Mouse (Mus musculus): Measurements from ENCODE around the gene Cox14. TPM values are rescaled to one million over a fixed set of nuclear protein-coding genes. Genes with fewer than 3 reads are reported as not detected.

Gene Cox14
- polyA plus RNA-seq (2014; fragmentation: Illumina TruSeq; extraction: RNeasy Lipid Tissue Mini Kit (QIAGEN cat#74804); ENCODE audit: low read depth, low replicate concordance), result 50.7 TPM

DNA sequence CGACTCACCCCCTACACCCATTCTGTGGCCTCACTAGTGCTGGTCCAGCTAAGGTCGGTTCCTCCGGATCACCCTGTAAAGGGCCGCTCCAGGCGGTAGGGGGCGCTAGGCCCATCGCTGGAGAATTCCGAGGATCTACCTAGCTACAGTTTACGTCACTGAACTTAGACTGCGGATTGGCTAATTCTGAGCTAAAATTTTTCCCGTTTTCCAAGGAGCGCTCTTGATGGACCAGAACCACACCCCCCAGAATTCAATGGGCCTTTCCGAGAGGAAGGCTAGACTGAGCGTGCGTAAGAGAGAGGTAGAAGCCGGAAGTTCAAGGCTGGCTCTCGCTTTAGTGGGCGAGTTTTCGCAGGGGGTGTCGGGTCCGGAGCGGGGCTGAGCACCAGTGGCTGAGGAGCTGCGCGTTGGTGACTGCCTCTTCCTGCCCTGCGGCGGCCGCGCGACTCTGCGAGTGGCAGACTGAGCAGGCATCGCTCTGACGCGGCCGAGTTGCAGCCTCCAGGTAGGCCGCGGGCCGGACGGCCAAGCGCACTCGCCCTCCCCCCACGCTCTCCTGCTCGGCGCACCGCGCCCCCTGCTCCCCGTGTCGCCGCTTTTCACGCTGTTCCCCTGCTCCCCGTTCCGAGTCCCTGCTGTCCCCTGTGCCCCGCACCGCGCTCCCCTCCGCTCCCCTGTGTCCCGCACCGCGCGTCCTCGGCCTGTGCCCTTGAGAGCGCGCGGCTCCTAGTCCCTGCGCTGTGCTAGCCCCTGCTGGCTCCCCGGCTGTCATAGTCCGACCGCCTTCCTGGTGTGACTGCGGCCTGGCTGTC lies at the start of gene Cox14:
TSS of gene Cox14 (plus strand) at position 278 of the 815 bp plus-strand sequence.

DNA sequence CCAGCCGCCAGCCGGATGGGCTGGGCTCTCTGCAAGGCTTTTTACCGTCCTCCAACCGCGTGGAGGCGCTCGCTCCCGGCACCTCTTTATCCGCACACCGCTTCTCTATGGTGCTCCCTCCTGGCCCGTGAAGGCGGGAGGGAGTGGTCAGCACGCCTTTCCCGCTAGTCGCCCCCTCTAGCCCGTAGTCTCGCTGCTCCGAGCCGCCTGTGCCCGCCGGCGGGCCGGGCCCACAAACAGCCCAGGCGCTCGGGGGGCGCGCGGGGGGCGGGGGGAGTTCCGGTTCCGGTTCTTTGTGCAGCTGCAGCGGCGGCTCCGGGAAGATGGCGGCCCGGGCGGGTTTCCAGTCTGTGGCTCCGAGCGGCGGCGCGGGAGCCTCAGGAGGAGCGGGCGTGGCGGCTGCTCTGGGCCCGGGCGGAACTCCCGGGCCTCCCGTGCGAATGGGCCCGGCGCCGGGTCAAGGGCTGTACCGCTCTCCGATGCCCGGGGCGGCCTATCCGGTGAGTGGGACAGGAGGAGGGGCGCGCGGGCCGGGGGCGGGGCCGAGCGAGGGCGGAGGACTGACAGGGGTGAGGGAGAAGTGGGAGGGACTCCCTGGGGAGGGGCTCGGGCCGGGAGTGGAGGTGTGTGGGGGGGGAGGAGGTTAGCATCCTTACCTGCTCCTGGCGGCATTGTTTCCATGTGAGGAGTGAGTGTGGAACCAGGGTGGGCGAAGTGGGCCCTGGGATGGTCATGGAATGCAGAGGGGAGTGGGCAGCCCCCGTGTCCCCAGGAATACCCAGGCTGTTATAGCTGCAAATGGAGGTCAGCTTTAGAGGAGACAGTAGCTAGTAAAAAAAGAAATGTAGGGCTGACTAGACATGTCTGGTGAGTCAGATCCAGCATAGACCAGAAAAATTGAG lies 23.2 kb upstream of the Cox14 start, which contains the start of gene Smarcd1:
TSS of gene Smarcd1 (plus strand) at position 131 of the 902 bp plus-strand sequence.

DNA sequence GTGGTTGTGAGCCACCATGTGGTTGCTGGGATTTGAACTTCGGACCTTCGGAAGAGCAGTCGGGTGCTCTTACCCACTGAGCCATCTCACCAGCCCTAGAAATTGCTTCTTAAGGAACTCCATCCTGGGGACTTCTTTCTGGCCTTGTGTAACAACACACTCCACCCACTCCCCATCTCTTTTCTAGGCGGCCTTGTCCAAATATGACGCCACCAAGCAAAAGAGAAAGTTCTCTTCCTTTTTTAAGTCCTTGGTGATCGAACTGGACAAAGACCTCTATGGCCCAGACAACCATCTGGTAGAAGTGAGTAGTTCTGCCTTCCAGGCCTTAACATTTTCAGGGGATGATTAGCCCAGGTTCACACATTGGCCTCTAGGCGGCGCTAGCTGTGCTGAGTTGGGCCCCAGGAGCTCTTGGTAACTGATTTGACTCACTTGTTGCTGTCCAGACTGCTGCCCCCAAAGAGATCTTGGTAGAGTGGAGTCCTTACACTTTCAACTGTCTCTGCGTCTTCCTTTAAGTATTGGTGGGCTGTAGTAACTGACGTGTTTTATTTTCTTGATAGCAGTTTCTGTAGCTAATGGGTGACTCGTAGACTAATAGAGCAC lies 19.9 kb upstream of the Cox14 start, which contains the start of gene Gm17349:
TSS of gene Gm17349 (minus strand) at position 51 of the 609 bp plus-strand sequence.

DNA sequence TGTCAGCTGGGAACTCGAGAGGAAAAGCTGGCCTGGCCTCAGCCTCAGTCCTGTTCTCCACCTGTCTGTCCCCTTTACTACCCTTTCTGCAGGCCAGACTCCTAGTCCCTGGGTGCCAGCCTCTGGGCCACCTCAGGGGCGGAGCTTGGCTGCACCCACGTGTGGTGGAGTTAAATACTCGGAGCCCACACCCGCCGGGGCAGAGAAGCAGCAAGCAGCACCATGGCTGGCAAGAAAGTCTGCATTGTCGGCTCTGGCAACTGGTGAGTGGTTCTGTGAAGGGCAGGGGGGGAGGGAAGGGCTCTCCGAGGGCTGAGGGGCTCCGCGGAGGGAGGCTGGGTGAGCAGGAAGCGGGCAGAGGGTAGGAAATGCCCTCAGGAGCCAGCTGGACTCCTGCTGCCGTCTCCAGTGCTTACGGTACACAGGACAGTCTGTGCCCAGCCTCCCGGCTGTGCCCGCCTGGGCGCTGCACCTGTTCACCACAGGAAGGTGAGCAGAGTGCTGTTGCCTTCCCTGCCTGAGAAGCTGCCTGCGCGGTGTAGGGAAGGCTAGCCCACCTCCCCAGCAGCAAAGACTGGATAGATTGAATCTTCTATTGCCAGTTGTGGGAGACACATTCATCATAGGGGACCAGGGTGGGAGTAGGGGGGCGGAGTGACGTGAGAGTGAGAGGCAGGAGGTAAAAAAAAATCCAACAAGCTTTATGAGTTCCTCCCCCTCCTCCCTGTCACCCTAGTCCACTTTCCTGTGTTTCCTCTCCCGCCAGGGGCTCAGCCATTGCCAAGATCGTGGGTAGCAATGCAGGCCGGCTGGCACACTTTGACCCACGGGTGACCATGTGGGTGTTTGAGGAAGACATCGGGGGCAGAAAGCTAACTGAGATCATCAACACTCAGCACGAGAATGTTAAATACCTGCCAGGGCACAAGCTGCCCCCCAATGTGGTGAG lies 7.8 kb upstream of the Cox14 start, which contains the start of gene Gpd1:
TSS of gene Gpd1 (plus strand) at position 130 of the 949 bp plus-strand sequence.

DNA sequence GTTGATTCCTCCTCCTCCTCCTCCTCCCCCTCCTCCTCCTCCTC lies 47.3 kb downstream of the Cox14 start, which contains the start of gene Cers5:
TSS of gene Cers5 (minus strand) at position 5 of the 44 bp plus-strand sequence.

Other genes with a start within 250 kb of the Cox14 start
- 2.4 TPM for gene Faim2, start 197.5 kb upstream of the Cox14 start, polyA plus RNA-seq (2014; fragmentation: Illumina TruSeq; extraction: RNeasy Lipid Tissue Mini Kit (QIAGEN cat#74804); ENCODE audit: low read depth, low replicate concordance)
- gene Aqp2, start 146.6 kb upstream of the Cox14 start, polyA plus RNA-seq (2014; fragmentation: Illumina TruSeq; extraction: RNeasy Lipid Tissue Mini Kit (QIAGEN cat#74804); ENCODE audit: low read depth, low replicate concordance), result not detected
- gene Aqp5, start 134.8 kb upstream of the Cox14 start, polyA plus RNA-seq (2014; fragmentation: Illumina TruSeq; extraction: RNeasy Lipid Tissue Mini Kit (QIAGEN cat#74804); ENCODE audit: low read depth, low replicate concordance), result not detected
- not detected for gene Aqp6, start 124.2 kb upstream of the Cox14 start, polyA plus RNA-seq (2014; fragmentation: Illumina TruSeq; extraction: RNeasy Lipid Tissue Mini Kit (QIAGEN cat#74804); ENCODE audit: low read depth, low replicate concordance)
- 6.4 TPM for gene Racgap1, start 74.0 kb upstream of the Cox14 start, polyA plus RNA-seq (2014; fragmentation: Illumina TruSeq; extraction: RNeasy Lipid Tissue Mini Kit (QIAGEN cat#74804); ENCODE audit: low read depth, low replicate concordance)
- gene Asic1, start 55.2 kb upstream of the Cox14 start, polyA plus RNA-seq (2014; fragmentation: Illumina TruSeq; extraction: RNeasy Lipid Tissue Mini Kit (QIAGEN cat#74804); ENCODE audit: low read depth, low replicate concordance), result 0.29 TPM
- 10.0 TPM for gene Smarcd1, start 23.5 kb upstream of the Cox14 start, polyA plus RNA-seq (2014; fragmentation: Illumina TruSeq; extraction: RNeasy Lipid Tissue Mini Kit (QIAGEN cat#74804); ENCODE audit: low read depth, low replicate concordance)
- not detected for gene Gm17349, start 20.1 kb upstream of the Cox14 start, polyA plus RNA-seq (2014; fragmentation: Illumina TruSeq; extraction: RNeasy Lipid Tissue Mini Kit (QIAGEN cat#74804); ENCODE audit: low read depth, low replicate concordance)
- 18.1 TPM for gene Gpd1, start 8.1 kb upstream of the Cox14 start, polyA plus RNA-seq (2014; fragmentation: Illumina TruSeq; extraction: RNeasy Lipid Tissue Mini Kit (QIAGEN cat#74804); ENCODE audit: low read depth, low replicate concordance)
- 77.7 TPM for gene Cers5, start 47.3 kb downstream of the Cox14 start, polyA plus RNA-seq (2014; fragmentation: Illumina TruSeq; extraction: RNeasy Lipid Tissue Mini Kit (QIAGEN cat#74804); ENCODE audit: low read depth, low replicate concordance)
- 33.5 TPM for gene Lima1, start 149.8 kb downstream of the Cox14 start, polyA plus RNA-seq (2014; fragmentation: Illumina TruSeq; extraction: RNeasy Lipid Tissue Mini Kit (QIAGEN cat#74804); ENCODE audit: low read depth, low replicate concordance)
- 0.06 TPM for gene Fam186a, start 241.4 kb downstream of the Cox14 start, polyA plus RNA-seq (2014; fragmentation: Illumina TruSeq; extraction: RNeasy Lipid Tissue Mini Kit (QIAGEN cat#74804); ENCODE audit: low read depth, low replicate concordance)
- 132 TPM for gene Larp4, start 244.4 kb downstream of the Cox14 start, polyA plus RNA-seq (2014; fragmentation: Illumina TruSeq; extraction: RNeasy Lipid Tissue Mini Kit (QIAGEN cat#74804); ENCODE audit: low read depth, low replicate concordance)

Data from adrenal gland, adult 10 weeks (tissue).